Mouse (Mus musculus) ES-E14 (cell line): ENCODE data around the gene Rora. TPM values are rescaled to one million over a fixed set of nuclear protein-coding genes. Genes with fewer than 3 reads are reported as not detected.

Source experiments
- DNase-seq: peaks from one replicate; pipeline ENCODE4 v3.0.0-alpha.2; 2013; ENCODE audit warnings: low read depth, low spot score
- H3K27ac ChIP-seq: 2 replicates; pipeline ENCODE4 v1.5.1; 2012; ENCODE audit warnings: low read depth, mild to moderate bottlenecking, low read length, moderate library complexity, mixed read lengths; ENCODE audit not compliant: poor library complexity, insufficient read depth, severe bottlenecking
- H3K36me3 ChIP-seq: 2 replicates; pipeline ENCODE4 v1.6.1; 2012; ENCODE audit warnings: mild to moderate bottlenecking, low read length, moderate library complexity, mixed read lengths; ENCODE audit not compliant: control insufficient read depth, poor library complexity, insufficient read depth, severe bottlenecking
- H3K4me1 ChIP-seq, 2 experiments: fragments of 150-350 bp in 1 of 2; sonication (generic) in 1 of 2; 2 replicates each; pipeline ENCODE4 v1.6.1; 2012; ENCODE audit warnings: low read length in 2 of 2, mild to moderate bottlenecking in 1 of 2, mixed read lengths in 1 of 2; ENCODE audit not compliant: control insufficient read depth in 2 of 2, insufficient read depth in 2 of 2, poor library complexity in 1 of 2
- H3K4me3 ChIP-seq, 2 experiments: fragments of 150-350 bp in 1 of 2; sonication (generic) in 1 of 2; 2 replicates each; pipeline ENCODE4 v1.5.1; 2012; ENCODE audit warnings: low read length in 2 of 2, low read depth in 1 of 2, mild to moderate bottlenecking in 1 of 2, mixed read lengths in 1 of 2; ENCODE audit not compliant: insufficient read depth in 1 of 2, poor library complexity in 1 of 2, severe bottlenecking in 1 of 2
- H3K9ac ChIP-seq: 2 replicates; pipeline ENCODE4 v1.6.1; 2012; ENCODE audit warnings: low read depth, mild to moderate bottlenecking, low read length, mixed read lengths; ENCODE audit not compliant: poor library complexity, insufficient read depth, severe bottlenecking
- H3K9me3 ChIP-seq: fragments of 150-350 bp; sonication (generic); 2 replicates; pipeline ENCODE4 v1.6.1; 2012; ENCODE audit warnings: low read depth, mild to moderate bottlenecking, low read length; ENCODE audit not compliant: control insufficient read depth, insufficient read depth
- CHD2 ChIP-seq: IDR thresholded peaks from 2 replicates; pipeline ENCODE4 v1.6.1; 2014; ENCODE audit warnings: mild to moderate bottlenecking, low read depth, low read length, inconsistent platforms
- HCFC1 ChIP-seq: IDR thresholded peaks from 2 replicates; pipeline ENCODE4 v1.6.1; 2012; ENCODE audit warnings: low read length, inconsistent platforms, borderline replicate concordance; ENCODE audit not compliant: insufficient read depth
- MAFK ChIP-seq: IDR thresholded peaks from 2 replicates; pipeline ENCODE4 v1.6.1; 2014; ENCODE audit warnings: mild to moderate bottlenecking, low read depth, low read length, inconsistent platforms; ENCODE audit not compliant: insufficient read depth
- ZC3H11A ChIP-seq: IDR thresholded peaks from 2 replicates; pipeline ENCODE4 v1.6.1; 2012; ENCODE audit warnings: low read depth, mild to moderate bottlenecking, inconsistent platforms, low read length, borderline replicate concordance
- ZNF384 ChIP-seq: IDR thresholded peaks from 2 replicates; pipeline ENCODE4 v1.6.1; 2012; ENCODE audit warnings: low read depth, low read length, inconsistent platforms
- in situ Hi-C, 2 experiments: fragments of 600-800 bp; cut with MboI; formaldehyde crosslinking; loops; one replicate each; pipeline ENCODE4 v1.15.1; 2025; ENCODE audit warnings: low sequenced_read_pairs in 2 of 2, inconsistent platforms in 1 of 2; ENCODE audit not compliant: unreplicated experiment in 2 of 2
- total RNA-seq: library from RNA; depleted of rRNA; stranded (reverse); fragments of 300-350 nt; gene quantifications from 2 replicates; pipeline ENCODE4 v1.2.3, GENCODE M21; 2012

Rora gene
- total RNA-seq, 1 experiment: 2.1 TPM

DNA sequence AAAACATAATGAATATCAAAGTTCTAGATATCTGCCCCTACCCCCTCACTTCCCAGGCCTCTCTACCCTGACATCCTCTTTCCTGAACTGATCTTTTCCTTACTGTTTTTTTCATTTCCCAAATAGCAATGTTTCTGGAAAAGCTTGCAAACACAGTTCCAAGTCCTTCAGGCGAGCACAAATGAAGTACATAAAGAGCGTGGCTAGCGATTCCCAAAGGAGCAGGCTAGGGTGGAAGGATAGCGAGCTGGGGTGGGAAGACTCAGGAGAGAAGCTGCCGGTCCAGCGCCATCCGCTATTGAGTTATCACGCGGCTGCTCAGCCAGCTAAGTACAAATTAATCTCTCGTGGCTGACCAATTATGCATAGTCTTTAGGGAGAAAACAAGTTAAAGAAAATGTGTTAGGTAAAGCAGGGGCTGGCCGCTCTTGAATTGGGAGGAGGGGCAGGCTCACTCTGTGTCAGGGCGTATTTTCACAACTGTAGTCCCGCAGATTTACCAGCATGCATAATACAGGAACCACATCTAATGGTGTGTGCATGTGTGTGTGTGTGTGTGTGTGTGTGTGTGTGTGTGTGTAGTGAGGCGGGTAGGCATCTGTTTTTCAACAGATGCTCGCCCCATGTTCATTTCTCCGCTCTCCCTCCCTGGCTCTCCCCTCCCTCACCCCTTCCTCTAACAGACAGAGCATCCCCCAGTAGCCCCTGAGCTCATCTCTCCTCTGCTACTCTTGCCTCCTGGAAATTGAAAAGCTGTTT is 188.7 kb downstream of the Rora start:
- TF ChIP-seq MAFK (no peak), ZC3H11A (no peak), ZNF384 (no peak), CHD2 (no peak), HCFC1 (no peak)
- no peak overlapping the region for H3K9ac ChIP-seq
- H3K27ac ChIP-seq: no peak overlapping the region
- H3K4me1 ChIP-seq: no peaks in the 10 kb centered on the region
- H3K9me3 ChIP-seq: no peaks in the 10 kb centered on the region
- no peak for DNase-seq
- no peaks in the 10 kb centered on the region for H3K36me3 ChIP-seq
- in situ Hi-C loops: no loop called here
- H3K4me3 ChIP-seq: no peak overlapping the region

- in situ Hi-C loops: no loop called here
- Histone ChIP-seq H3K27ac (no peak overlapping the region), H3K36me3 (no peaks in the 10 kb centered on the region), H3K9me3 (no peaks in the 10 kb centered on the region), H3K4me1 (no peaks in the 10 kb centered on the region), H3K9ac (no peak overlapping the region), H3K4me3 (no peak overlapping the region)
- TF ChIP-seq ZNF384 (no peak), MAFK (no peak), ZC3H11A (no peak), HCFC1 (no peak), CHD2 (no peak)
- no peak for DNase-seq
These were observed 192.0 kb downstream of the Rora start for GRCm38 (mm10) chr9:68845556-68845955.

GRCm38 (mm10) chr9:68850321-68850720 is 196.7 kb downstream of the Rora start:
- H3K4me3 ChIP-seq: no peak overlapping the region
- no peak for TF ChIP-seq CHD2
- TF ChIP-seq ZNF384: no peak
- H3K4me1 ChIP-seq: no peaks in the 10 kb centered on the region
- no peak overlapping the region for H3K27ac ChIP-seq
- no peaks in the 10 kb centered on the region for H3K9me3 ChIP-seq
- H3K36me3 ChIP-seq: no peaks in the 10 kb centered on the region
- H3K9ac ChIP-seq: no peak overlapping the region
- in situ Hi-C loops: no loop called here
- no peak for DNase-seq

- no peaks in the 10 kb centered on the region for H3K36me3 ChIP-seq
- DNase-seq: no peak
- no peak overlapping the region for H3K9ac ChIP-seq
- H3K27ac ChIP-seq: no peak overlapping the region
- no peak for TF ChIP-seq MAFK
- H3K4me3 ChIP-seq: no peak overlapping the region
- no peaks in the 10 kb centered on the region for H3K9me3 ChIP-seq
- in situ Hi-C loops: no loop called here
- H3K4me1 ChIP-seq: no peaks in the 10 kb centered on the region
These were observed 198.6 kb downstream of the Rora start for GRCm38 (mm10) chr9:68852201-68852600.

GRCm38 (mm10) chr9:68852934-68853333 is 199.3 kb downstream of the Rora start:
- no peaks in the 10 kb centered on the region for H3K4me1 ChIP-seq
- H3K27ac ChIP-seq: no peak overlapping the region
- DNase-seq: no peak
- no peak overlapping the region for H3K4me3 ChIP-seq
- in situ Hi-C loops: no loop called here
- H3K9me3 ChIP-seq: no peaks in the 10 kb centered on the region
- no peak overlapping the region for H3K9ac ChIP-seq
- no peaks in the 10 kb centered on the region for H3K36me3 ChIP-seq
- TF ChIP-seq CHD2 (no peak), MAFK (no peak), HCFC1 (no peak), ZC3H11A (no peak), ZNF384 (no peak)
